Mouse (Mus musculus) kidney, postnatal 36 days (tissue): ENCODE results near the gene Dhx16.
"Not testable (repeated sequence)": the region's sequence is repeated elsewhere in the genome, so short reads cannot be mapped to it uniquely, and the experiment has no call there.

Source experiments
- DNase-seq, 2 experiments: peaks; one replicate each; pipeline ENCODE4 v3.0.0; 2021 to 2022; ENCODE audit warnings: mixed read lengths in 2 of 2

Dhx16 gene

DNA sequence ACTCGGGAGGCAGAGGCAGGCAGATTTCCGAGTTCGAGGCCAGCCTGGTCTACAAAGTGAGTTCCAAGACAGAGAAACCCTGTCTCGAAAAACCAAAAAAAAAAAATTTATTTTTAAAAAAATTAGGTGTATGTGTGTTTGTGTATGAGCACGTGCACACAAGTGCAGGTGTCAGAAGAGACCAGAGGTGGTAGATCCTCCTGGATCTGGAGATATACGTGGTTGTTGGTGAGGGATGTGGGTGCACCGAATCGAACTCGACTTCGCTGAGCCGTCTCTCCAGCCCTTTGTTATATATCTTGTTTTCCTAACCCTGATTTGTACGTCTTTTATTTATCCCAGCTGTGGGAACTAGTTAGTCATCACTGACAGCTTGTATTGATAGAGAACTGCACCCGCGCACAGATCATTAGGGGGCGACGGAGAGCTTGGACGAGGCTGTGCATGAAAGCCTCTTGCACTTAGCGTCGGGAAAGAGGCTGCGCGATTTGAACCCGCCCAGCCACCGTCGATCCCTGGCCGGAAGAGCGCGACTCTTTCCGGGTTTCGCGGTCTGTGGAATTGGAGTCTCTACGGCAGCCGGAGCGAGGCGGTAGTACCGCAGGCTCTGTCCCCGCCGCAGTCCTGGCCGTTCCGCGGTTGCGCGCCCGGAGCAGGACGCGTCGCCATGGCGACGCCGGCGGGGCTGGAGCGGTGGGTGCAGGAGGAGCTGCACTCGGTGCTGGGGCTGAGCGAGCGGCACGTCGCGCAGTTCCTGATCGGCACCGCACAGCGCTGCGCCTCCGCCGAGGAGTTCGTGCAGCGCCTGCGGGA is at the start of gene Dhx16:
Gene Dhx16 (plus strand): TSS at position 575 of the 813 bp plus-strand sequence.
- DNase-seq: peak; percentile 97 to 99

- DNase-seq: no peak
These were observed 47.0 kb upstream of the Dhx16 start for GRCm38 (mm10) chr17:35832400-35833238.

DNA sequence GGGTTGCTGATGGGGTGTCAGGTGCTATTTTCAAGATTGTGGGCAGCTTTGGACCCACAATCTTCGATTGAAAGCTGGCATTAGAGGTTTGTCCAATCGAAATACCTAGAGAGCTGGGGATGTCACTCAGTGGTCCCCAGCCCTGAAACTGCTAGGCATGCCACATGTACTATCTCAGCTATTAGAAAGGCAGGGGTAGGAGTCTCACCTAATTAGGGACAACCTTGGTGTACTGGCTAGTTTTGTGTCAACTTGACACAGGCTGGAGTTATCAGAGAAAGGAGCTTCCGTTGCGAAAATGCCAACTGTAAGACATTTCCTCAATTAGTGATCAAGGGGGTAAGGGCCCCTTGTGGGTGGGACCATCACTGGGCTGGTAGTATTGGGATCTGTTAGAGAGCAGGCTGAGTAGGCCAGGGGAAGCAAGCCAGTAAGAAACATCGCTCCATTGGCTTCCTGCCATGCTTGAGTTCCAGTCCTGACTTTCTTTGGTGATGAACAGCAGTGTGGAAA is 46.3 kb upstream of the Dhx16 start:
- DNase-seq: no peak

GRCm38 (mm10) chr17:35833894-35834293 is 45.7 kb upstream of the Dhx16 start:
- DNase-seq: no peak

DNA sequence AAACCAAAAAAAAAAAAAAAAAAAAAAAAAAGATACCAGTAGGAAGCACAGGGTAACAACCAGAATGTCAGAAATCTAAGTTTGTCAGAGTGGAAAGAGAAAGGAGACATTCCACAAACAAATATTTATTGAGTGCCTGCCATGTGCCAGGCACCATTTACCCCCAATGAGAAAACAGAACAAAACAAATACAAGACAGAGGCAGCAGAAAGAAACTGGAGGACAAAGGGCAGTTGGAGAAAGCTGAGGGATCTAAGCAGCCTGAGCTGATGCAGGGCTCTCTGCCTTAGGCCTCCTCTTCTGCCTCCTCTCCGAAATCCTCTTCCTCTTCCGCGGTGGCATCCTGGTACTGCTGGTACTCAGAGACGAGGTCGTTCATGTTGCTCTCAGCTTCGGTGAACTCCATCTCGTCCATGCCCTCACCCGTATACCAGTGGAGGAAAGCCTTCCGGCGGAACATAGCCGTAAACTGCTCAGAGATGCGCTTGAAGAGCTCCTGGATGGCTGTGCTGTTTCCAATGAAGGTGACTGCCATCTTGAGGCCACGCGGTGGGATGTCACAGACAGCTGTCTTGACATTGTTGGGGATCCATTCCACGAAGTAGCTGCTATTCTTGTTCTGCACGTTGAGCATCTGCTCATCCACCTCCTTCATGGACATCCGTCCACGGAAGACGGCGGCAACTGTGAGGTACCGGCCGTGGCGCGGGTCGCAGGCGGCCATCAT is 44.8 kb upstream of the Dhx16 start:
- DNase-seq: no peak

DNA sequence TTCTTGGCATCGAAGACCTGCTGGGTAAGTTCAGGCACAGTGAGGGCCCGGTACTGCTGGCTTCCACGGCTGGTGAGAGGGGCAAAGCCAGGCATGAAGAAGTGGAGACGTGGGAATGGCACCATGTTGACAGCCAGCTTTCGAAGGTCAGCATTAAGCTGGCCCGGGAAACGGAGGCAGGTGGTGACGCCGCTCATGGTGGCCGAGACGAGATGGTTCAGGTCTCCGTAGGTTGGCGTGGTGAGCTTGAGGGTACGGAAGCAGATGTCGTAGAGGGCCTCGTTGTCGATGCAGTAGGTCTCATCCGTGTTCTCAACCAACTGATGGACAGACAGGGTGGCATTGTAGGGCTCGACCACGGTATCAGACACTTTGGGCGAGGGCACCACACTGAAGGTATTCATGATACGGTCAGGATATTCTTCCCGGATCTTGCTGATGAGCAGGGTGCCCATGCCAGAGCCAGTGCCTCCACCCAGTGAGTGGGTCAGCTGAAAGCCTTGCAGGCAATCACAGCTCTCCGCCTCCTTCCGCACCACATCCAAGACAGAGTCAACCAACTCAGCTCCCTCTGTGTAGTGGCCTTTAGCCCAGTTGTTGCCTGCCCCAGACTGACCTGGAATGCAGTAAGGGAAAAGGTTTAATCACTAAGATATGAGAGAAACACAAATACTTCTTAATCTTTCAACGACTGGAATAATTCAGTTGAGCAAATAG is 44.0 kb upstream of the Dhx16 start:
- peak in 1 of 2 experiments; percentile 46 for DNase-seq

GRCm38 (mm10) chr17:35836178-35836965 is 43.2 kb upstream of the Dhx16 start:
- DNase-seq: peak; percentile 94 to 95

DNA sequence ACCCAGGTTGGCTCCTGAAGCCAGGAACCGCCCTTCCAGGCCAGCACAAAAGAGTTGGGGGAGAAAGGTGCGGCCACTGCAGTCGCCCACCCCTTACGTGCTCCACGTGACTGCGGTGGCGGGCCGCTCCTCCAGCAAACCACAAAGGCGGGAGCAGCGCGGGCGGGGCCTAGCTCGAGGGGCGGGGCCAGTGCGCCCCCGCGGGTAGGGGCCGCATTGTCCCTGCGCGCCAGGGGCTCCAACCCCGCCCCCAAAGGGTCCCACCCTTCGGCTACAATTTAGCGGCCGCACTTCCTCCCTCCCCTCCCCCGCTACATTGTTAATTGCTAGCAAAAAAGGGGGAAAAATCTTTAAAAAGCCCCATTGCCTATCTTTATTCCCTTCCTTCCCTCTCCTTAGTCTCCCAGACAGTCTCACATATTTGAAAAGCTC is 42.6 kb upstream of the Dhx16 start:
- peak; percentile 84 to 90 for DNase-seq

DNA sequence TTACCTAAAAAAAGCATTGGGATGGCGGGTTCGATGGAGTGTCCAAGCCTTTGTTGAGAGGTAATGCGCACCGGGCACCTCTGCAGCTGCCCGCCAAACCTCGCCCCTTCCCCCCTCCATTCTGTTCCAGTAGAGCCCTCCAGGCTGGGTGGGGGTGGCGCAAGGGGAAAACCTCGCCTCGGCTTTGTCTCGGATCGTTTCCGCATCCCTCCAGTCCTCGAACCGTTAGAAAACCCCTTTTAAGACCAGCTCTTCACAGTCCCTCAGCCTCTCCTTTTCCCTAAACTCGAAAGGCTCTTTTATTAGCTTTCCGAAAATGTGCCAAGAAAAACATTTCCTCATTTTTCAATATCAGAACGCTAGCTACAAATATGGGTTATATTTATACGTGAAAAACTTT is 42.1 kb upstream of the Dhx16 start:
- peak in 1 of 2 experiments; percentile 60 for DNase-seq

GRCm38 (mm10) chr17:35838122-35838544 is 41.5 kb upstream of the Dhx16 start, which contains the start of gene Tubb5:
Gene Tubb5, minus strand, starts transcription at chr17:35838306.
- peak; percentile 98 to 99 for DNase-seq

- no peak for DNase-seq
These were observed 41.0 kb upstream of the Dhx16 start for GRCm38 (mm10) chr17:35838570-35838969.

- not testable (repeated sequence) for DNase-seq
These were observed 40.6 kb upstream of the Dhx16 start for GRCm38 (mm10) chr17:35839002-35839401.

- DNase-seq: no peak
These were observed 39.1 kb upstream of the Dhx16 start for GRCm38 (mm10) chr17:35840561-35840960.

- peak; percentile 99 to 100 for DNase-seq
These were observed 38.3 kb upstream of the Dhx16 start, which contains the start of gene Mdc1 for GRCm38 (mm10) chr17:35841076-35841950. Gene Mdc1, plus strand, starts transcription at chr17:35841515.

DNA sequence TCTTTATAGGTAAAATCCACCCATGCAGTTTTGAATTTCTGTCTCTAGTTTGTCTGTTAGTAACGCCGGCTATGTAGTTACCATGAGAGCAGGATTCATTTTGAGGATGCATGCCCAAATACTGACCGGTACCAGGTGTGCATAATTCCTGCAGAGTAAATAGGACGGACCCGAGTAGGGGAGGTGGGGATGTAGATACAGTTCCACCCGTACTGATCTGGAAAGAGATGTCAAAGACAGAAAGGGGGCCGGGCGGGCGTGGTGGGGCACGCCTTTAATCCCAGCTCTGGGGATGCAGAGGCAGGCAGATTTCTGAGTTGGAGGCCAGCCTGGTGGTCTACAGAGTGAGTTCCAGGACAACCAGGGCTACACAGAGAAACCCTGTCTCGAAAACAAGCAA is 37.6 kb upstream of the Dhx16 start:
- DNase-seq: no peak

GRCm38 (mm10) chr17:35843514-35843913 is 36.1 kb upstream of the Dhx16 start:
- DNase-seq: peak in 1 of 2 experiments; percentile 30

DNA sequence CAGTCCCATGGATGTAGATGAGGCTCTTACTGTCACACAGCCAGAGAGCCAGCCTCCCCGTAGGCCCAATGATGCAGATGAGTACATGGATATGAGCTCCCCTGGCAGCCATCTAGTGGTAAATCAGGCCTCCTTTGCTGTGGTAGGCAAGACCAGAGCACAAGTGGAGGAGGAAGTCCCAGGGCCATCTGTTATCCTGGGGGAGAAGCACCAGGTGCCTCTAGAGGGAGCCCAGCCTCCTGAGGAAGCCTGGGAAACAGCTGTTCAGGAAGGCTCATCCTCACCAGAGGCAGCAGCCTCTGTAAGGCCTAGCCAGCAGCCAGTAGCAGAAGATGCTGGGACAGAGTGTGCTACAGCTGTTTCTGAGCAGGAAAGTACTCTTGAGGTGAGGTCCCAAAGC is 31.5 kb upstream of the Dhx16 start:
- DNase-seq: peak in 1 of 2 experiments; percentile 50

GRCm38 (mm10) chr17:35850974-35851373 is 28.6 kb upstream of the Dhx16 start:
- no peak for DNase-seq

DNA sequence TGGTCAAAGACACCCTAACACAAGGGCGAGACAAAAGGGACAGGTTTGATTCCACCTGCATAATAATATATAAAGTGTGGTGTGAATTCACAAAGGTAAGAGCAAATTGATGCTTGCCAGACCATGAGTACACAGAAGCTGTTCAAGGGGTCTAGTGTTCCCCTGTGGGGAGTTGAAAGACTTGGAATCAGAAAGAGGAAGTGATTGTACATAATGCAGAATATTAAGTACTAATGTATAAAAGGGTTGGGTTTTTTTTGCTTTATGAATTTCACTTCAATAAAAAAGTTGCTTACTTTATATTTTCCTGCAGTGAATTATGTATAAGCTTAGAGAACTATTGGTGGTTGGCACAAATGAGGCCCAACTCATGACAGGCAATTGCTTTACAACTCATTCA is 20.2 kb upstream of the Dhx16 start:
- DNase-seq: no peak

GRCm38 (mm10) chr17:35859835-35860234 is 19.8 kb upstream of the Dhx16 start:
- no peak for DNase-seq
